Mouse (Mus musculus): ENCODE measurements around the gene Tcf12.

DNA sequence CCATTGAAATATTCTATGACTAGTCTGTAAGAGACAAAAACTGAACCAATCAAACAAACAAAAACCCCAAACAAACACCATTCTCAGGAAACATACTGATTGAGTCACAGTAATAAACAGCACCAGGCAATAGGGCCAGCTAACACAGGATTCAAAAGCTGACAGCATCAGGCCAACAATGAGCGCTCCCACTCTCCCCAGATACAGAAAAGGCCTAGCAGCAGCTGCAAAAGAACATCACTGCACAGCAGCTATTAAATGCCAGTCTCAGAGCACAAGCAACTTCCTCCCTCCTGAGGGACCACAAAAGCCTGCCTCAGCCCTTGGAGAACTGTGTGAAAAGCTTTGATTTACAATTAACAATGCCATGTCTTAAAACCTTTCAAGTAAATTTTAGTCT, 214.3 kb downstream of the Tcf12 start:
- no peak for TF ChIP-seq POLR2AphosphoS5 (IDR thresholded peaks at IDR 0.05; ENCODE audit: insufficient replicate concordance, low read depth, low read length)
- TF ChIP-seq GATA1 (IDR thresholded peaks at IDR 0.05; ENCODE audit: borderline replicate concordance, low read length): no peak
- TF ChIP-seq CTCF (IDR thresholded peaks at IDR 0.05; ENCODE audit: low read depth, low read length): no peak
